Mouse (Mus musculus): ENCODE measurements around the gene Slc1a3. TPM values are rescaled to one million over a fixed set of nuclear protein-coding genes. Genes with fewer than 3 reads are reported as not detected.

The Slc1a3 gene
- 5.2 TPM for polyA plus RNA-seq (2014; fragmentation: Illumina TruSeq; extraction: RNeasy Lipid Tissue Mini Kit (QIAGEN cat#74804); ENCODE audit: low read depth, low replicate concordance)

DNA sequence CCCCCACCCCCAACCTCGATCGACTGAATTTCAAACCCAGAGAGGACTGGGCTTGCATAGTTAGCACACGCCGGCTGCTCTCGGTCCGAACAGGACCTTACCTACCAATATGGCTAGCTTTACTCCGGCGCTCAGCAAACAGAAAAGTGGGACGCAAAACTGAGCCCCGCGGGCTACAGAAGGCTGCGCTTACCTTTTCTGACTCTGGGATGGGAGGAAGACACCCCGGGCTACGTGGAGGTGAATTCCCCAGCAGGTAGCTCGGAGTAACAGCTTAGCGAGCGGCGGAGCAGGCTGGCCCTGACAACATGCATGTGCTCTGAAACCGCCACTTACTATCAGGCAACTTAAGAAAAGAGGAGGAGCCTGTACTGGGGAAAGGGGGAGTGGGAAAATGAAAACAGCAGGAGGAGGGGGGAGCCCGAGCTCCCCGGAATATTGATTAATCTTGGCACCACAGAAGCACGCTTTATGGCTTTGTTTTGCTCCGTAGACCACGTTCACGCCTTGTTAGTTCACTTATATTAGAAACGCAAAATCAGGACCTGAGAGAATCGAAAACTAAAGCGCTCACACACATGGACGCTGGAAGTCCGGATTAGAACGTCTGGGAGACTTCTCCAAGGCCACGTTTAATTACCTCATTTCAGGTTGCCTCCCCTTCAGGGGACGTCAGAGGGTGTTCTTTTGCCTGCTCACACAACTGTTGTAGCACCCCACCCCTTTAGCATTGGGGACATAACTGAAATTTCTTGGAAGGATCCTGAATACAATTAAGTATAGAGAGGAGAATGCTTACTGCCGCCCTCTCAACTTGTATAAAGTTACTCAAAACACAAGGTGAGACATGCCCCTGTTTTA, at the start of gene Slc1a3:
TSS of gene Slc1a3 (minus strand) at position 619 of the 861 bp plus-strand sequence.

Other genes with a start within 250 kb of the Slc1a3 start
- gene Gm2310, start 190.8 kb downstream of the Slc1a3 start, polyA plus RNA-seq (2014; fragmentation: Illumina TruSeq; extraction: RNeasy Lipid Tissue Mini Kit (QIAGEN cat#74804); ENCODE audit: low read depth, low replicate concordance), result not detected

All from testis, adult 10 weeks (tissue).